Mouse (Mus musculus) bone marrow, adult 2 months (tissue): Measurements from ENCODE around the gene Map4k4.

Experiments used
- CTCF ChIP-seq: fragments of 200-500 bp; IDR thresholded peaks from 2 replicates; pipeline ENCODE4 v1.5.1; 2011; ENCODE audit warnings: low read length, control low read depth; ENCODE audit not compliant: control insufficient read depth, insufficient read depth
- POLR2A ChIP-seq: fragments of 200-500 bp; IDR thresholded peaks from 2 replicates; pipeline ENCODE4 v1.6.1; 2011; ENCODE audit warnings: low read depth, mild to moderate bottlenecking, control low read depth, low read length, borderline replicate concordance; ENCODE audit not compliant: control insufficient read depth

- TF ChIP-seq POLR2A: no peak
- no peak for TF ChIP-seq CTCF
Measured at GRCm38 (mm10) chr1:39916144-39916543, 15.4 kb downstream of the Map4k4 start.
